Mouse (Mus musculus) ovary, postnatal 10 days (tissue): ENCODE results near the gene Adam21.
"Not testable (repeated sequence)": the region's sequence is repeated elsewhere in the genome, so short reads cannot be mapped to it uniquely, and the experiment has no call there.

Experiments used
- DNase-seq: peaks from one replicate; pipeline ENCODE4 v3.0.0; 2022; ENCODE audit warnings: low spot score

The Adam21 gene

DNA sequence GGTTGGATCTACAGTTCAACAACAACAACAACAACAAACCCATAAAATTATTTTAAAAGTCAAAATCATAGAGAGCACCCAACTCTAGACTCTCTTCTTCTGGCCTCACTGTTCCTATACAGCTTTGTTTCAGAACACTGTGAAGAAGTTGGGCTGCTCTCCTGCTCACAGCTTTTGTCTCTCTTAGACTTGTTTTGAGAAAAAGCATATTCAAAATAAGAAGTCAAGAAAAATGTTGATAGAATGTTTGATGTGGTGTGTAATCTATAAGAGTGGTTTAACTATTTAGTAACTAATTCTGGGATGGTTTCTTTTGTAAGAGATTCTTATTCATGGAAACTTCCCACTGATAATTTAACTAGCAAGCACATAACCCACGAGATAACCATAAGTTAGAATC lies at the start of gene Adam21:
TSS of gene Adam21 (minus strand) at position 101 of the 400 bp plus-strand sequence.
- no peak for DNase-seq

- no peak for DNase-seq
Measured at GRCm38 (mm10) chr12:81616980-81617379, 48.7 kb upstream of the Adam21 start.

DNA sequence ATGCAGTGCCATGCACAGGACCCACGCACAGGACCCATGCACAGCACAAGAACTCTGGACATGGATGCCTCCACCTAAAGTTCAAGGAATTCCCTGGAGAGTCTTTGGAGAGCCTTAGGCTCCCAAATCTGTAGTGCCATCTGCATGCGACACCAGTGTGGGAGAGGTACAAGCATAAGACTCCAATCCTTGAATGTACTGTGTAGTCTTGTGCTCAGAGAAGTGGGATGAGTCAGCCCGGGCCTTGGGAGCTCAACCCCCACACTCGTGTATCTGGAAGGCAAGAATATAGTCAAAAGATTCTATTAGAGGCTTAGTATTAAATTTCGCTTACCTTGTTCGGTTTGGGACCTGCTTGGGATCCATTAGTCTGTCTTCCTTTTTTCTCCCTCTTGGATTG lies 47.5 kb upstream of the Adam21 start:
- DNase-seq, result no peak

DNA sequence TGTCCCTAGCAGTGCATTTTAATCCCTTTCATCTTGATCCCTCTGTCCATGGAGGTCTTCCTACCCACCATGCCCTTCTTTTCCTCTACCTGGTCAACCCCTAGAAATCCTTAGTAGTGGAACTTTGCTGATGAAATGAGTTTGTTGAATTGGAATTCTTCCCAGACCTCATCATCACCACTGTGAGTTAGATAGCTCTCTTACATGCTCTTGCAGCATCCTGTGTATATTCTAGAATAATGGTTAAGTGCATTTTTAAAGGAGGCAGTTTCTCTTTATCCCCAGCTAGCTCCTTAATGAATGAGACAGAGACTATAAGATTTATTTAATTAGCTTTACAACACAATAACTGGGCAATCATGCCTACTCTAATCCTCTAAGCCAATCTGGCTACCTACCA lies 41.2 kb upstream of the Adam21 start:
- DNase-seq, result no peak

DNA sequence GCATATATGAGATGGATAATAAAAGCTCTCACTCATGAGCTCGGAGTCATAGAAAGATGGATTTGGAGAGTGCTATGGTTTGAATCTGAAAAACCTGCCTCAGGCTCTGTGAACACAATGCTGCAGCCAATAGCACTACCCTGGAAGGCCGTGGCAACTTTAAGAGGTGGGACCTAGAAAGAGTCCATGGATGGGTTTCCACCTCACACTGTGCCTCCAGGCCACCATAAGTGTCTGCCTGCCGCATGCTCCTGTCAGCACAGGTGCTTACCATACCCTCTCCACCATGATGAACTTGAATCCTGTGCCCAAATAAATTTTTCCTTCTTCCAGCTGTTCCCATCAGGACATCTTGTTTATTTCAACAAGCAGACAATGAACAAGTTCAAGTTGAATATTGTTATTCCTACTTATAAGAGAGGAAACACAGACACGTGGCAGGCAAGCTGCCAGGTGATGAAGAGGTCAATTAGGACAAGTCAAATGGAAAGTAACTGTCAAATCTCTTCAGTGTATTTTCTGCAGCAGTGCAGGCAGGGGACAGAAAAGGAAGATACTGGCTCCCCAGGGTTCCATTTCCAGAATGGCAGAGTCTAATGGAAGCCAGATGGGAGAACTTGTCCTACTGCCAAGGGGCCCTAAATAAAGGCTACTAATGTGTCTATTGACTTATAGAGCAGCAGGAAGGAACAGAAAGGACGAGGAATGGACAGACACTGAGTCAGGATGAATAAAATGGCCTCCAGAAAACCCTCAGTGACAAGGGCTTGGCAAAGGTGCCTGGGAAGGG lies 36.9 kb upstream of the Adam21 start:
- DNase-seq, result no peak

DNA sequence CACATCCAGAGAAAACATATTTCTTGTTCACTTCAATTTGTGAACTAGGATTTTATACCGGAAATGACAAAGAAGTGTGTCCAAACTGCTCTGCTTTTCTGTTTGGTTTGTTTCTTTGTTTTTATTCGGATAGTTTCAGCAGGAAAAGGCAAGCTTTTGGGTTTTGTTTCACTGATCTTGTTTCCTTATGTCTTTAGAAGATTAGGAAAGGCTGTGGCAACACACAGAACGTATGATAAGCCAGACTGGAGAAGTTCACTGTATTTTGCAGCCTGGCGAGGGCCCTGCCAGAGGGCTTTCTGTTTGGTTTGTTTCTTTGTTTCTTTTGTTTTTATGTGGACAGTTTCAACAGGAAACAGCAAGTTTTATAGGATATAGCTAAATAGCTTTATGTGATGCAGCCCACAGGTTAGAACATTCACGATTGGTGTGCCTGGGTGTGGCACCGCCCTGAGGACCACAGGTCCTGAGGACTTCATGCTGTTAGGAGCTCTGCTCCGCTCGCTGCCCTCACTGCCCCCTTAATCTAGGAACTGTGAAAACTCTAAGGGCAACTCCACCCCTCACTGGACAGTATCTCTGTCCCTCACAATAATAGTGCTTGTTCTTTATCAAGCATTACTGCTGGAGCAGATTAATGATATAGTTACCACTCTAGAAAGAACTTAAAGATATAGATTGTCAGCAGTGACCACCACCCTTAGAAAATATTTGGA lies 28.4 kb upstream of the Adam21 start:
- DNase-seq, result no peak

DNA sequence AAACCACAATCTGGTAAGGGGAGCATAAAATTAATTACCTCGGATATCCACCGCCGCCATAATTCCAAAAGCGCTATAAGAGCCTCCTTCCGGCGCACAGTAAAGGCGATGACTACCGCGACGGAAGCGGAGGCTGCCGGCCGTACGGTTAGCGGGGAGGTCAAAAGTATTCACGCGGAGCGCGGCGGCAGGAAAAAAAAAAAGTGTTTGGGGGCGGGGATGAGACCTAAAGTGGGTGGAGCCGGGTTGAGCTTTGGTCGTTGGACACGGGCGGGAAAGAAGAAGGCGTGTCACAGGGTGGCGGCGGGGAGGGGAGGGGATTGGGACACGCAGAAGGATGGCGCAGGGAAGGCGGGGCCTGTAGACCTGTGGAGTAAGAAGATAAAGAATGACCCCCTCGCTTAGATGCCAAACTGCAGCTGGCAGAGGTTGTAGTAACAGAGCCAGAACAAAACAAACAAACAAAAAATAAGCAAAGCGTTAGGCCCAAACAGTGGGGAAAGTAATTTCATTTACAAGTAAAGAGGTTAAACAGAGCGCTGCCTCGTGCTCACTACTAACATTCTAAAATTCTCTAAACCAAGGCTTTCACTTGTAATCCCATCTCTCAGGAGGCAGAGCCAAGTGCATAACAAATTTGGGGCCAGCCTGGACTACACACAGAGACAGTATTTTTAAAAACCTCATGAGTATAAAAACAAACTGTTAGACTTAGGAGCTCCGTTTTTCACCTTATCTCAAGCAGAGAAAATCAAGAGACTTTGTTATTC lies 26.8 kb upstream of the Adam21 start, which contains the start of gene Med6:
TSS of gene Med6 (minus strand) at position 107 of the 770 bp plus-strand sequence.
- peak; percentile 69 for DNase-seq

- no peak for DNase-seq
Measured at GRCm38 (mm10) chr12:81567931-81568330, 343 bp downstream of the Adam21 start.

DNA sequence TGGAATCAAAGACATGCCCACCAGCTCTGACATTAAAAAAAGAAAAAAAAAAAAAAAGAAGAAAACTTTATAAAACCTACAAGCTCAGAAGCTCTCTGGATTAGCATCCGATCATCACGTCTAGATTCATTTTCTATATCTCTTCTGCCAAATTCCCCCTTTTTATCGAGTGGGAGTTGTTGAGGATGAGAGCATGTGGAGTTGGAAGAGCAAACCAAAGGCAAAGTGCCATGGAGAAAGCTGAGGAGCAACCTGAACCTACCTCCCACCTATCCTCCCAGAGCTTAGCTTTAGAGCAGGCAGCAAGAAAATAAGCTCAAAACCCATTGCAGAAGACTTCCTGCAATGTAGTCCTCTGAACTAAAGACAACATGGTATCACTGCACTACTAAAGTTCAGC lies 4.1 kb downstream of the Adam21 start:
- DNase-seq, result no peak

GRCm38 (mm10) chr12:81549286-81549685 lies 19.0 kb downstream of the Adam21 start:
- no peak for DNase-seq

- DNase-seq, result no peak
Measured at GRCm38 (mm10) chr12:81547163-81547562, 21.1 kb downstream of the Adam21 start.

- no peak for DNase-seq
Measured at GRCm38 (mm10) chr12:81533029-81533419, 35.2 kb downstream of the Adam21 start.

DNA sequence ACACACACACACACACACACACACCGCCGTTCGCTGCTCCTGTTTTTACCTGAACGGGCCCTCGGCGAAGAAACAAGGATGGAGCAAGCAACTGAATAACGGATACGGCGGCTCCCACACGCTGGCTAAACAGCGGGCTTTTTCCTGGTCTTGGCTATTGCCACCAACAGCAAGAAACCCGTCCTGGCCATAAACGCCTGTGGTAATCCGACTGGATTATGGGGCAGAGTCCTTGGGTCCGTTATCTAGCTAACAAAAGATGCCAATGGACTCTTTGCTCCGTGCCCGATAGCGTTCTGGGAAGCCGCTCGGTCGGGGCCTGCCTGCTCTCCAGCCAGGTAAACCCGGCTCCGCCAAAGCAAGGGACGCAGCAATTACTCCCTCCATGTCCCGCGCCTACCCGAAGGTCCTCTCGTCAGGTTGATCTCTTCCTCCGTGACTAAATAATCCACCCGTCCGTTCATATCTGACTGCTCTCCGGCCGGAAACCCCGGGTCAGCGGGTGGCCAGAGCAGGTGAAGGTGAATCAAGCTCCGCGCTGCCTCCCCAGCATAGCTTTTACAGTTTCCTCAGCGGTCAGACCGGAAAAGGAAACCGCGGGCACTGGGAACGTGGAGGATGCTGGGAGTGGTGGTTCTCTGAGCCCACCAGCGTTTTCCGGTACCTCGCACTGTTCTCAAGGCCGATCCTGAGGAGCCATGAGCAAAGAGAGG lies 35.8 kb downstream of the Adam21 start, which contains the start of the genes Gm20498 and Synj2bp:
TSS of gene Gm20498 (minus strand) at position 590 of the 713 bp plus-strand sequence.
TSS of gene Synj2bp (minus strand) at position 596 of the 713 bp plus-strand sequence.
- DNase-seq, result peak; percentile 64

DNA sequence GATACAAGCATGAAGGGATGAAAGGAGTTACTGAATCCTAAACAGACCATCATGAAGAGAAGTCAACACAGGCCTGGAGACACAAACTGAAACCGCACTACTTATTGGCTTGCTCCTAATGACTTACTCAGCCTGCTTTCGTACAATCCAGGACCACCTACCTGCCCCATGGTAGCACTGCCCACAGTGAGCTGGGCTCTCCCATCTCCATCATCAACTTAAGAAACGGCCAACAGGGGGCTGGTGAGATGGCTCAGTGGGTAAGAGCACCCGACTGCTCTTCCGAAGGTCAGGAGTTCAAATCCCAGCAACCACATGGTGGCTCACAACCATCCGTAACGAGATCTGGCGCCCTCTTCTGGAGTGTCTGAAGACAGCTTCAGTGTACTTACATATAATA lies 37.7 kb downstream of the Adam21 start:
- DNase-seq, result not testable (repeated sequence)
